Mouse (Mus musculus) lung, adult 2 months (tissue): ENCODE data around the gene Lrrc10b.
A peak's percentile ranks its signal among the peaks of the same experiment; 100 is the strongest.

Experiments
- CTCF ChIP-seq: fragments of 200-500 bp; IDR thresholded peaks from 2 replicates; pipeline ENCODE4 v1.5.1; 2011; ENCODE audit warnings: mild to moderate bottlenecking, low read length, control low read depth; ENCODE audit not compliant: insufficient read depth
- POLR2A ChIP-seq: fragments of 200-500 bp; IDR thresholded peaks from 2 replicates; pipeline ENCODE4 v1.6.1; 2011; ENCODE audit warnings: low read depth, mild to moderate bottlenecking, control low read depth, low read length, borderline replicate concordance; ENCODE audit errors: extremely low read depth

- TF ChIP-seq CTCF, result no peak
- peak; percentile 43; the same call in 1 of the 2 replicates for TF ChIP-seq POLR2A
Measured at GRCm38 (mm10) chr19:10457484-10457800, 169 bp upstream of the Lrrc10b start.
